9 mouse cellular contexts compared by ENCODE assay signal in the genomic region with DNA sequence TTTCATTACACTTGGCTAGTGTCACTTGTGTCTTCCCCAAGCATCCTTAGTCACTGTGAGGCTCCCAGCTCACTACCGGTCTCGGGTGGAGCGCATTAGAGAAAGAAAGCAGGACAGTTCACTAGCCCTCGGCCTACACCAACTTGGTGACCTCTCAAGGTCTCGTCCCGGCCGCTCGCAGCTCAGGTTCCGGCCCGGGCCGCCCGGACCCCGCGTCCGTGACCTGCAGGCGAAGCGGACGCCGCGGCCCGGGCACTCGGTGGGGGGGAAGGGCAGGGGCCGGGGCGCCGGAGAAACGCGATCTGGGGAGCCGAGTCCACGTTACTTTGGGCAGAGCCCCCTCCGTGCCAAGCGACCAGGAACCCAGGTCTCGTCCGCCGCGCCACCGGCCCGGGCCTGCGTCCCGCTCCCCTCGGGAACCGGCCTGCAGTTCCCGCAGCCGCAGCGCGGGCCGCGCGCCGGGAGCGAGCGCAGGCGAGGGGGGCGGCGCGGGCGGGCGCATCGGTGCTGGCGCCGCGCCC. TPM values are rescaled to one million over a fixed set of nuclear protein-coding genes. Genes with fewer than 3 reads are reported as not detected.
A peak's percentile ranks its signal among the peaks of the same experiment; 100 is the strongest.
DNase-seq lines count a peak whose midpoint lies in the region; ATAC-seq and TF ChIP-seq lines count a peak whose summit lies in the region.
"Had no signal": no experiment of that assay in that cellular context is flagged by ENCODE, and none has a peak within 500 bp of the region (broad histone marks: within the 10 kb centered on the region; RNA-seq: fewer than 3 reads in every experiment).

No protein-coding gene starts in this region.

- H3K4me3 ChIP-seq in embryonic facial prominence, embryonic 14.5 days (ENCODE audit: low read depth, low read length): peak overlapping the region; percentile 98
- peak overlapping the region; percentile 88 to 92 for H3K4me3 ChIP-seq in liver, embryonic 14.5 days (ENCODE audit: insufficient read depth in 1 of 2, low read depth in 2 of 2, low read length in 2 of 2)
- peak overlapping the region; percentile 45 for H3K4me3 ChIP-seq in myocyte

- peak overlapping the region; percentile 99 for H3K9ac ChIP-seq in embryonic facial prominence, embryonic 14.5 days (ENCODE audit: low read depth, low read length)
- peak overlapping the region; percentile 91 for H3K9ac ChIP-seq in liver, embryonic 14.5 days (replicated peaks)

- TF ChIP-seq CTCF in liver, embryonic 14.5 days (IDR thresholded peaks at IDR 0.05; ENCODE audit: low read depth): no peak

- H3K4me2 ChIP-seq in embryonic facial prominence, embryonic 14.5 days (ENCODE audit: low read depth, low read length): peak overlapping the region; percentile 72
- peak overlapping the region; percentile 69 for H3K4me2 ChIP-seq in liver, embryonic 14.5 days (ENCODE audit: low read depth)
- H3K4me2 ChIP-seq in myocyte (ENCODE audit: low read depth): peak overlapping the region; percentile 84

- peaks cover 39% of the 10 kb centered on the region for H3K79me2 ChIP-seq in myocyte (ENCODE audit: control insufficient read depth, insufficient read depth)

- DNase-seq in ZHBTc4 (ENCODE audit: low read depth, low spot score): peak; percentile 65
- peak; percentile 39 for DNase-seq in embryonic facial prominence, embryonic 14.5 days (ENCODE audit: low spot score)
- peak; percentile 11 for DNase-seq in heart, adult 8-10 months (ENCODE audit: low spot score)
- DNase-seq in kidney, adult 8-10 months: peak; percentile 21 to 28
- DNase-seq in liver, embryonic 14.5 days (ENCODE audit: low read depth in 3 of 3, low spot score in 3 of 3): peak; percentile 25 to 51 (median 26)
- peak; percentile 73 for DNase-seq in testis, postnatal 14 days (ENCODE audit: low spot score)

- no peak for TF ChIP-seq POLR2A in myocyte (IDR thresholded peaks at IDR 0.05; ENCODE audit: insufficient read length, low read depth)

- no peaks in the 10 kb centered on the region for H3K27me3 ChIP-seq in embryonic facial prominence, embryonic 14.5 days (replicated peaks; ENCODE audit: control insufficient read depth, insufficient read depth, low read length)
- H3K27me3 ChIP-seq in liver, embryonic 14.5 days (ENCODE audit: control insufficient read depth, insufficient read depth, low read length): no peaks in the 10 kb centered on the region
- no peaks in the 10 kb centered on the region for H3K27me3 ChIP-seq in myocyte (ENCODE audit: control insufficient read depth, insufficient read depth, insufficient read length)

- H3K36me3 ChIP-seq in embryonic facial prominence, embryonic 14.5 days (ENCODE audit: control insufficient read depth, insufficient read depth, low read length): no peaks in the 10 kb centered on the region
- H3K36me3 ChIP-seq in liver, embryonic 14.5 days (replicated peaks; ENCODE audit: control insufficient read depth, insufficient read depth, low read depth): no peaks in the 10 kb centered on the region
- no peaks in the 10 kb centered on the region for H3K36me3 ChIP-seq in myocyte (ENCODE audit: control insufficient read depth, insufficient read depth)

- peak overlapping the region; percentile 95 for H3K27ac ChIP-seq in embryonic facial prominence, embryonic 14.5 days (replicated peaks; ENCODE audit: low read depth, low read length)
- peak overlapping the region; percentile 21 for H3K27ac ChIP-seq in liver, embryonic 14.5 days

- H3K9me3 ChIP-seq in embryonic facial prominence, embryonic 14.5 days (ENCODE audit: control insufficient read depth, low read length): no peaks in the 10 kb centered on the region
- no peaks in the 10 kb centered on the region for H3K9me3 ChIP-seq in liver, embryonic 14.5 days (ENCODE audit: control insufficient read depth, low read length)

- no peak for TF ChIP-seq EP300 in liver, embryonic 14.5 days (IDR thresholded peaks at IDR 0.05; ENCODE audit: low read depth)

- 0% methylated on average over 17 of the region's 61 CpGs for WGBS in embryonic facial prominence, embryonic 14.5 days
- WGBS in liver, embryonic 14.5 days (ENCODE audit: insufficient replicate concordance): under 1% methylated on average over 60 of the region's 61 CpGs

- ATAC-seq in CD4-positive, CD25-positive, alpha-beta regulatory T cell, adult 4 months: peak; percentile 53
- peak; percentile 34; the same call in 1 of the 2 replicates for ATAC-seq in embryonic facial prominence, embryonic 14.5 days (ENCODE audit: low read depth)
- peak; percentile 46 for ATAC-seq in liver, embryonic 14.5 days (ENCODE audit: insufficient read depth)

- H3K4me1 ChIP-seq in embryonic facial prominence, embryonic 14.5 days (ENCODE audit: control insufficient read depth, insufficient read depth, low read length): peaks cover 14% of the 10 kb centered on the region
- peaks cover 6 to 20% of the 10 kb centered on the region in 2 experiments; a peak in 3 of 4 replicates for H3K4me1 ChIP-seq in liver, embryonic 14.5 days (replicated peaks; ENCODE audit: control insufficient read depth in 2 of 2, insufficient read depth in 2 of 2, low read length in 1 of 2)

- H3ac ChIP-seq in myocyte (ENCODE audit: control insufficient read depth, insufficient read length): peak overlapping the region; percentile 50

TF ChIP-seq in myocyte, 11 proteins besides CTCF, POLR2A, EP300 and RAD21:
- TF ChIP-seq TCF12 (IDR thresholded peaks at IDR 0.05; ENCODE audit: insufficient read depth, poor library complexity, severe bottlenecking) (no peak), MYOG (IDR thresholded peaks at IDR 0.05; ENCODE audit: control insufficient read depth in 1 of 3, insufficient read depth in 1 of 3, insufficient read length in 2 of 3, low read depth in 2 of 3) (no peak), MYOD1 (IDR thresholded peaks at IDR 0.05; ENCODE audit: control insufficient read depth in 1 of 3, insufficient read length in 2 of 3, low read depth in 2 of 3) (no peak), E2F4 (IDR thresholded peaks at IDR 0.05; ENCODE audit: insufficient read depth) (no peak), USF1 (IDR thresholded peaks at IDR 0.05; ENCODE audit: low read depth) (no peak)
TF ChIP-seq in myocyte: peak in this region for 0.

RNA-seq across cellular contexts. Expression of gene Lin9, which starts 0.3 kb away (rescaled TPM):
- 10 to 100 TPM; 19.8 to 20.6 TPM for polyA plus RNA-seq in CD4-positive, CD25-positive, alpha-beta regulatory T cell, adult 4 months (2017; shearing (Covaris generic))
- 13.6 and 14.0 TPM in 2 replicates for polyA plus RNA-seq in embryonic facial prominence, embryonic 14.5 days (2014; fragmentation: Nextera tagmentation; extraction: Ambion mirVana)
- 1 to 10 TPM; 2.1 to 3.5 (median 2.4) TPM for total RNA-seq in heart, adult 8-10 months (2022)
- 5.4 and 5.8 TPM in 2 replicates for polyA plus RNA-seq in liver, embryonic 14.5 days (2012; rRNA removed)
- 11.2 and 11.4 TPM in 2 replicates for polyA plus RNA-seq in liver, embryonic 14.5 days (2014; fragmentation: Nextera tagmentation; extraction: Ambion mirVana)
- 1.9 TPM for polyA plus RNA-seq in myocyte (2012; fragmentation: generic; extraction: Trizol)

RNA-seq across cellular contexts. Expression of gene Mixl1, which starts 56.2 kb away (rescaled TPM):
- polyA plus RNA-seq in CD4-positive, CD25-positive, alpha-beta regulatory T cell, adult 4 months (2017; shearing (Covaris generic)): under 1 TPM in 1 of 2 experiments, not detected in 1; 0.19 TPM
- polyA plus RNA-seq in embryonic facial prominence, embryonic 14.5 days (2014; fragmentation: Nextera tagmentation; extraction: Ambion mirVana): 0.09 and 0.14 TPM in 2 replicates
- not detected for total RNA-seq in heart, adult 8-10 months (2022)
- polyA plus RNA-seq in liver, embryonic 14.5 days (2012; rRNA removed): 0.15 and 0.18 TPM in 2 replicates
- polyA plus RNA-seq in liver, embryonic 14.5 days (2014; fragmentation: Nextera tagmentation; extraction: Ambion mirVana): 0.18 and 0.30 TPM in 2 replicates
- polyA plus RNA-seq in myocyte (2012; fragmentation: generic; extraction: Trizol): not detected
- total RNA-seq: heart, postnatal 14 days had no signal

Comparison
In these comparisons a context has a peak if more than half of its experiments do, and no peak if none do; other contexts are left out.
1. Peak in every context shown above with its lines: DNase-seq, ATAC-seq, H3K4me3 ChIP-seq and H3K27ac ChIP-seq.
2. DNase-seq: peak in every context shown above with its lines; median percentile 73 in testis, postnatal 14 days; 65 in ZHBTc4; 39 in embryonic facial prominence, embryonic 14.5 days; 26 in liver, embryonic 14.5 days; 24 in kidney, adult 8-10 months; 11 in heart, adult 8-10 months.
3. H3K4me3 ChIP-seq: peak in every context shown above with its lines; median percentile 98 in embryonic facial prominence, embryonic 14.5 days; 90 in liver, embryonic 14.5 days; 45 in myocyte.